Mouse (Mus musculus) kidney, embryonic 14.5 days (tissue): ENCODE measurements around the gene Polr1e. TPM values are rescaled to one million over a fixed set of nuclear protein-coding genes. Genes with fewer than 3 reads are reported as not detected.
"Not testable (repeated sequence)": the region's sequence is repeated elsewhere in the genome, so short reads cannot be mapped to it uniquely, and the experiment has no call there.

Experiments used
- ATAC-seq: fragments of 200-750 bp; cut with Nextera tagmentation; 2 replicates; pipeline ENCODE4 v1.8.0; 2017; ENCODE audit warnings: moderate number of reproducible peaks, mild to moderate bottlenecking, moderate TSS enrichment, moderate library complexity; ENCODE audit not compliant: low FRiP score, low TSS enrichment
- H3K27ac ChIP-seq: fragments of 300-500 bp; sonication (generic); 2 replicates; pipeline ENCODE4 v1.5.1; 2014; ENCODE audit warnings: low read depth, mild to moderate bottlenecking, low read length, moderate library complexity, mixed read lengths
- H3K27me3 ChIP-seq: fragments of 300-500 bp; sonication (generic); 2 replicates; pipeline ENCODE4 v1.6.1; 2014; ENCODE audit warnings: mild to moderate bottlenecking, low read length; ENCODE audit not compliant: control insufficient read depth, insufficient read depth
- H3K36me3 ChIP-seq: fragments of 300-500 bp; sonication (generic); 2 replicates; pipeline ENCODE4 v1.6.1; 2014; ENCODE audit warnings: low read length, mixed read lengths; ENCODE audit not compliant: control insufficient read depth, insufficient read depth
- H3K4me1 ChIP-seq: fragments of 300-500 bp; sonication (generic); 2 replicates; pipeline ENCODE4 v1.6.1; 2014; ENCODE audit warnings: low read length, mixed read lengths; ENCODE audit not compliant: control insufficient read depth, insufficient read depth
- H3K4me2 ChIP-seq: fragments of 300-500 bp; sonication (generic); replicated peaks from 2 replicates; pipeline ENCODE4 v1.6.1; 2014; ENCODE audit warnings: low read depth, mild to moderate bottlenecking, low read length
- H3K4me3 ChIP-seq: fragments of 300-500 bp; sonication (generic); 2 replicates; pipeline ENCODE4 v1.5.1; 2014; ENCODE audit warnings: mild to moderate bottlenecking, low read length
- H3K9ac ChIP-seq: fragments of 300-500 bp; sonication (generic); 2 replicates; pipeline ENCODE4 v1.6.1; 2014; ENCODE audit warnings: low read depth, mild to moderate bottlenecking, low read length, moderate library complexity
- H3K9me3 ChIP-seq: fragments of 300-500 bp; sonication (generic); 2 replicates; pipeline ENCODE4 v1.6.1; 2016; ENCODE audit warnings: low read length; ENCODE audit not compliant: control insufficient read depth
- WGBS: fragments of 180-500 bp; shearing (Covaris S2); extraction: QIAGEN DNeasy Blood & Tissue Kit; methylation state at CpG from one replicate; pipeline ENCODE4 v1.1.7; 2014; 5-methylcytosine and 5-hydroxymethylcytosine counted together
- polyA plus RNA-seq: library from polyadenylated mRNA; unstranded; fragments of >200 nt; fragmentation: Nextera tagmentation; extraction: Ambion mirVana; gene quantifications from 2 replicates; pipeline ENCODE4 v1.2.1, GENCODE M21; 2014

Gene Polr1e
- polyA plus RNA-seq, 1 experiment from 2014 or later = 56.2 TPM

DNA sequence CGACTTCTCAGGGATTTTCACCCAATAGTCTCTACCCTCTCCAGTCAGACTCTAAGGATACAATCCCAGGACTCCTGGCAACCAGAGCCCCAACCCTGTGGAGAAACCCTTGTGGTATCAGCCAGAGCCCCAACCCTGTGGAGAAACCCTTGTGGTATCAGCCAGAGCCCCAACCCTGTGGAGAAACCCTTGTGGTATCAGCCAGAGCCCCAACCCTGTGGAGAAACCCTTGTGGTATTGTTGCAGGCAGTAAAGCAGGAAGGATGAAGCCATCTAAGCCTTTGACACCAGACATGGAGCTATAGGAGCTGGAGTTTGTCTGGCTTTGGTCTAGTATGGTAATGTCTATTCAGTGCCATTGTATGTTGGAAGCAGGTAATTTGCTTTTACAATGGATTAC, 45.5 kb downstream of the Polr1e start:
- H3K4me2 ChIP-seq, ATAC-seq, H3K27ac ChIP-seq, H3K9ac ChIP-seq, H3K4me1 ChIP-seq, H3K9me3 ChIP-seq, H3K4me3 ChIP-seq, H3K27me3 ChIP-seq: not testable (repeated sequence)
- peaks cover 19% of the 10 kb centered on the region; the same call in 1 of the 2 replicates for H3K36me3 ChIP-seq
- 89% methylated on average over 1 of the region's 1 CpGs for WGBS

DNA sequence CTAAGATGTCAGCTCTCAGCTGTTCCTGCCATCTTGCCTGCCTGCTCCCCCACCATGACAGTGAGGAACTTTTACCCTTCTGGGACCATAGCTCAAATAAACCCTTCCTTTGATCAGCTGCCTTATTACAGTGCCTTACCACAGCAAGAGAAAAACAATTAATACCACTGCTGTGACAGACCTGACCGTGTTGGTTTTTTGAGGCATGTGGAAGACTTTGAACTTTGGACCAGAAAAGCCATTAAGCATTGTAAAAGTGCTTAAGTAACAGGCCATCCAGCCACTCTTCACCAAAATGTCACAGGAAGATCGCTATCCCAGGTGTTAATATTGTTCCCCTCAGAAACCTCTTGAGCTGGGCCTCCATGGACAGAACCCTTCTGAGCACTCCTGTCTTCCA, 46.2 kb downstream of the Polr1e start:
- Histone ChIP-seq H3K36me3 (peaks cover 19% of the 10 kb centered on the region; the same call in 1 of the 2 replicates), H3K9ac (no peak overlapping the region), H3K4me2 (no peak overlapping the region), H3K27ac (no peak overlapping the region), H3K4me3 (no peak overlapping the region), H3K9me3 (no peaks in the 10 kb centered on the region), H3K4me1 (no peaks in the 10 kb centered on the region), H3K27me3 (no peaks in the 10 kb centered on the region)
- no peak for ATAC-seq
- 74% methylated on average over 2 of the region's 2 CpGs for WGBS

- no peak overlapping the region for H3K4me2 ChIP-seq
- WGBS = 19% methylated on average over 2 of the region's 2 CpGs
- peaks cover 11% of the 10 kb centered on the region; the same call in 1 of the 2 replicates for H3K36me3 ChIP-seq
- no peak for ATAC-seq
- H3K27ac ChIP-seq = no peak overlapping the region
- H3K4me1 ChIP-seq = no peaks in the 10 kb centered on the region
- H3K4me3 ChIP-seq = no peak overlapping the region
- H3K9ac ChIP-seq = no peak overlapping the region
- H3K27me3 ChIP-seq = no peaks in the 10 kb centered on the region
- H3K9me3 ChIP-seq = no peaks in the 10 kb centered on the region
Observed at GRCm38 (mm10) chr4:45066036-45066730, 47.8 kb downstream of the Polr1e start.

DNA sequence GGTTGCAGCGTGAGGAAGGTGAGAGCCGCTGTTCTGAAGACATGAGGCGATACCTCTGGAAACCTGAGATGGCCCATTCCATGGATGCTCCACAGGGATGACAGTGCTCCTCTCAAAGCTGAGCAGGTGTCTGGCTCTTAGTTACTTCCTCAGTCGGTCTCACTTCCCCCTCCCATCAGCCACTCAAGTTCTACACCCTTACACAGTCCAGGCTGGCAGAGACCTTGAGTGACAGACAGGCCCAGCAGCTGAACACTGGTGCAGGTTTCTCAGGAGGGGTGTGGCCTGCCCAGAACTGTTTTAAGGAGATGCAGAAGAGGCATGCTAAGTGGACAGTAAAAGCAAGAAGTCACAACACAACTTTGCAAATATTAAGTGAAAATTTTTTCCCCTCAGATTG, 49.4 kb downstream of the Polr1e start:
- 85% methylated on average over 4 of the region's 4 CpGs for WGBS
- no peak overlapping the region for H3K27ac ChIP-seq
- no peaks in the 10 kb centered on the region for H3K27me3 ChIP-seq
- H3K4me1 ChIP-seq = 0 out of 2 replicates have a peak, but pooled peaks cover 6% of the 10 kb centered on the region
- no peaks in the 10 kb centered on the region for H3K36me3 ChIP-seq
- H3K9me3 ChIP-seq = no peaks in the 10 kb centered on the region
- no peak overlapping the region for H3K9ac ChIP-seq
- ATAC-seq = no peak
- no peak overlapping the region for H3K4me2 ChIP-seq
- no peak overlapping the region for H3K4me3 ChIP-seq

GRCm38 (mm10) chr4:45072261-45072973, 54.0 kb downstream of the Polr1e start:
- Histone ChIP-seq H3K9me3 (no peaks in the 10 kb centered on the region), H3K27me3 (no peaks in the 10 kb centered on the region), H3K9ac (no peak overlapping the region), H3K4me2 (no peak overlapping the region), H3K36me3 (no peaks in the 10 kb centered on the region), H3K4me1 (0 out of 2 replicates have a peak, but pooled peaks cover 6% of the 10 kb centered on the region), H3K27ac (no peak overlapping the region), H3K4me3 (no peak overlapping the region)
- 55% methylated on average over 15 of the region's 15 CpGs for WGBS
- ATAC-seq = 0 out of 2 replicates have a peak, but pooled peaks have one; percentile 52

DNA sequence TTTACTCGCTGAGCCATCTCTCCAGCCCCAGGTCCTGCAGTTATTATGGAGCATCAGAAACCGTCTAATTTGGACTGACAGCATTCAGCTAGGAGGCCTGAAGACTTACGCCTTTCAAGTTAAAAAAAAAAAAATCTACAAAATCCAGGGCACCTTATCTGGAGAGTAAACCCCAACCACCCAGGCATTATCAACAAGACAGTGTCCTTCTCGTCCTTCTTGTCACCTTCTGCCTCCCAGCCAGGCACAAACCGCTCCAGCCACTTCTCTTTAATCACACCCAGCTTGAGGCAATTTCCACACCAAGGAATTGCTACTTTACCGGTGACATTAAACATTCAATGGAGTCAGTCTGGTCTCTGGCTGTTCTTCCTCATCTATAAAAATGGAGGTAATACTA, 55.2 kb downstream of the Polr1e start:
- Histone ChIP-seq H3K4me3 (no peak overlapping the region), H3K4me2 (no peak overlapping the region), H3K9me3 (no peaks in the 10 kb centered on the region), H3K27ac (no peak overlapping the region), H3K36me3 (no peaks in the 10 kb centered on the region), H3K4me1 (0 out of 2 replicates have a peak, but pooled peaks cover 6% of the 10 kb centered on the region), H3K9ac (no peak overlapping the region), H3K27me3 (no peaks in the 10 kb centered on the region)
- 67% methylated on average over 6 of the region's 6 CpGs for WGBS
- no peak for ATAC-seq

DNA sequence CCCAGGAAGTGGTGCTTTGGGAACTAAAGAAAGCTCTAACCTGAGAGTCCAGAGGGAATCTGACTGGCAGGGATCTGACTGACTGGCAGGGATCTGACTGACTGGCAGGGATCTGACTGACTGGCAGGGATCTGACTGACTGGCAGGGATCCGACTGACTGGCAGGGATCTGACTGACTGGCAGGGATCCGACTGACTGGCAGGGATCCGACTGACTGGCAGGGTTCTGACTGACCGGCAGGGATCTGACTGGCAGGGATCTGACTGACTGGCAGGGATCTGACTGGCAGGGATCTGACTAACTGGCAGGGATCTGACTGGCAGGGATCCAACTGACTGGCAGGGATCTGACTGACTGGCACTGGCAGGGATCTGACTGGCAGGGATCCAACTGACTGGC, 62.7 kb downstream of the Polr1e start:
- 89% methylated on average over 4 of the region's 4 CpGs for whole genome bisulfite sequencing
- ATAC-seq, H3K9me3 ChIP-seq, H3K4me1 ChIP-seq, H3K9ac ChIP-seq, H3K4me2 ChIP-seq, H3K27ac ChIP-seq, H3K27me3 ChIP-seq, H3K36me3 ChIP-seq, H3K4me3 ChIP-seq: not testable (repeated sequence)

- Histone ChIP-seq H3K4me2 (peak overlapping the region; percentile 8; the same call in 1 of the 2 replicates), H3K27ac (no peak overlapping the region), H3K9me3 (no peaks in the 10 kb centered on the region), H3K4me3 (peak overlapping the region; percentile 92; the same call in 1 of the 2 replicates), H3K9ac (no peak overlapping the region), H3K4me1 (peaks cover 6% of the 10 kb centered on the region; the same call in 1 of the 2 replicates), H3K36me3 (no peaks in the 10 kb centered on the region), H3K27me3 (no peaks in the 10 kb centered on the region)
- no peak for ATAC-seq
- WGBS = 80% methylated on average over 9 of the region's 9 CpGs
Observed at GRCm38 (mm10) chr4:45082951-45083350, 64.6 kb downstream of the Polr1e start.

DNA sequence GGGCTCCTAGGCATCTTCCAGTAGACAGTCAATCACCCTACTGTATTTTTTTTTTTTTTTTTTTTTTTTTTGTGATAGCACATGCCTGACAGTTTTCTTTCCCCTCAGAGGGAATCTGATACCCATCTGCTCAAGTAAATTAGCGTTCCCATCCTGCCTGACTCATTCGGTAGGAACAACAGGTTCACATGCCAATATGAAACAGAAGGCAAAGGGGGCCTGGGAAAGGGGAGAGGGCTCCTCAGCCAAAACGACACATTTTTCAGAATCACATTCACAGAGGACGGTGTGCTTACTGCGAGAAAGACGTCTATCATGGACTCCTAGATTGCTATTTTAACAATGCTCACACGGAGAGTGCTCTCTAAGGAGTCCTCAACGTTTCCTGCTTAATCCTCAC, 65.1 kb downstream of the Polr1e start:
- WGBS = under 1% methylated on average over 8 of the region's 8 CpGs
- H3K27ac ChIP-seq = no peak overlapping the region
- H3K4me3 ChIP-seq = peak overlapping the region; percentile 92
- peaks cover 6% of the 10 kb centered on the region; the same call in 1 of the 2 replicates for H3K4me1 ChIP-seq
- H3K27me3 ChIP-seq = no peaks in the 10 kb centered on the region
- H3K9me3 ChIP-seq = no peaks in the 10 kb centered on the region
- no peaks in the 10 kb centered on the region for H3K36me3 ChIP-seq
- H3K4me2 ChIP-seq = peak overlapping the region; percentile 81
- no peak for ATAC-seq
- H3K9ac ChIP-seq = peak overlapping the region; percentile 96; the same call in 1 of the 2 replicates
